Mouse (Mus musculus) megakaryocyte, embryonic 14.5 days (primary cell): ENCODE results near the gene Gm10721.
"Not testable (repeated sequence)": the region's sequence is repeated elsewhere in the genome, so short reads cannot be mapped to it uniquely, and the experiment has no call there.

Source experiments
- FLI1 ChIP-seq: IDR thresholded peaks from 2 replicates; pipeline ENCODE4 v1.6.1; 2012; ENCODE audit warnings: low read length, inconsistent platforms, mixed read lengths
- GATA1 ChIP-seq: IDR thresholded peaks from 3 replicates; pipeline ENCODE4 v1.6.1; 2012; ENCODE audit warnings: mixed read lengths, low read length, inconsistent platforms, borderline replicate concordance

GRCm38 (mm10) chr9:3006179-3006578, 6.8 kb upstream of the Gm10721 start:
- TF ChIP-seq GATA1, FLI1: not testable (repeated sequence)
